Mouse (Mus musculus): ENCODE measurements at regions not wholly inside any gene's neighbourhood (a gene's known extent, or its start where the extent isn't known, plus 50 kb on each side); places are given as distances from the start of the nearest gene placed in this dataset.

GRCm38 (mm10) chr15:62290687-62291086 lies 1367.9 kb upstream of the A1bg start:
- TF ChIP-seq POLR2A (IDR thresholded peaks at IDR 0.05; ENCODE audit: insufficient read depth, low read length) (no peak), CTCF (IDR thresholded peaks at IDR 0.05; ENCODE audit: low read depth, low read length) (no peak)
- H3K36me3 ChIP-seq (ENCODE audit: control insufficient read depth, insufficient read depth, low read length, poor library complexity, severe bottlenecking), result no peaks in the 10 kb centered on the region
- no peak overlapping the region for H3K9ac ChIP-seq (ENCODE audit: low read depth, poor library complexity, severe bottlenecking)
- no peaks in the 10 kb centered on the region for H3K4me1 ChIP-seq (ENCODE audit: control insufficient read depth, insufficient read depth, low read length)
- no peaks in the 10 kb centered on the region for H3K27me3 ChIP-seq (ENCODE audit: control insufficient read depth, insufficient read depth, low read length, poor library complexity, severe bottlenecking)
- H3K4me3 ChIP-seq (ENCODE audit: low read depth, low read length), result no peak overlapping the region
- no peak overlapping the region for H3K27ac ChIP-seq (ENCODE audit: insufficient read depth, low read length)
- H3K9me3 ChIP-seq (replicated peaks; ENCODE audit: control insufficient read depth, insufficient read depth, low read length, poor library complexity, severe bottlenecking), result peaks cover 5% of the 10 kb centered on the region; the same call in 1 of the 2 replicates

GRCm38 (mm10) chr15:62286666-62287655 lies 1364.1 kb upstream of the A1bg start:
- Histone ChIP-seq H3K27me3 (ENCODE audit: control insufficient read depth, insufficient read depth, low read length, poor library complexity, severe bottlenecking) (peaks cover 1% of the 10 kb centered on the region; the same call in 1 of the 2 replicates), H3K27ac (ENCODE audit: insufficient read depth, low read length) (no peak overlapping the region), H3K4me1 (ENCODE audit: control insufficient read depth, insufficient read depth, low read length) (no peaks in the 10 kb centered on the region), H3K9ac (ENCODE audit: low read depth, poor library complexity, severe bottlenecking) (no peak overlapping the region), H3K9me3 (replicated peaks; ENCODE audit: control insufficient read depth, insufficient read depth, low read length, poor library complexity, severe bottlenecking) (peaks cover 7% of the 10 kb centered on the region), H3K4me3 (ENCODE audit: low read depth, low read length) (no peak overlapping the region), H3K36me3 (ENCODE audit: control insufficient read depth, insufficient read depth, low read length, poor library complexity, severe bottlenecking) (no peaks in the 10 kb centered on the region)
- TF ChIP-seq CTCF (IDR thresholded peaks at IDR 0.05; ENCODE audit: low read depth, low read length) (no peak), POLR2A (IDR thresholded peaks at IDR 0.05; ENCODE audit: insufficient read depth, low read length) (no peak), EP300 (IDR thresholded peaks at IDR 0.05; ENCODE audit: insufficient read depth, low read depth, low read length) (no peak)

GRCm38 (mm10) chr15:62284606-62285531 lies 1362.1 kb upstream of the A1bg start:
- Histone ChIP-seq H3K9me3 (replicated peaks; ENCODE audit: control insufficient read depth, insufficient read depth, low read length, poor library complexity, severe bottlenecking) (peaks cover 7% of the 10 kb centered on the region), H3K4me3 (ENCODE audit: low read depth, low read length) (no peak overlapping the region), H3K9ac (ENCODE audit: low read depth, poor library complexity, severe bottlenecking) (no peak overlapping the region), H3K36me3 (ENCODE audit: control insufficient read depth, insufficient read depth, low read length, poor library complexity, severe bottlenecking) (no peaks in the 10 kb centered on the region), H3K27me3 (ENCODE audit: control insufficient read depth, insufficient read depth, low read length, poor library complexity, severe bottlenecking) (peaks cover 1% of the 10 kb centered on the region; the same call in 1 of the 2 replicates), H3K27ac (ENCODE audit: insufficient read depth, low read length) (no peak overlapping the region), H3K4me1 (ENCODE audit: control insufficient read depth, insufficient read depth, low read length) (no peaks in the 10 kb centered on the region)
- TF ChIP-seq EP300 (IDR thresholded peaks at IDR 0.05; ENCODE audit: insufficient read depth, low read depth, low read length) (no peak), CTCF (IDR thresholded peaks at IDR 0.05; ENCODE audit: low read depth, low read length) (no peak), POLR2A (IDR thresholded peaks at IDR 0.05; ENCODE audit: insufficient read depth, low read length) (no peak)

GRCm38 (mm10) chr15:62283661-62284429 lies 1361.0 kb upstream of the A1bg start:
- no peak overlapping the region for H3K9ac ChIP-seq (ENCODE audit: low read depth, poor library complexity, severe bottlenecking)
- H3K27me3 ChIP-seq (ENCODE audit: control insufficient read depth, insufficient read depth, low read length, poor library complexity, severe bottlenecking), result peaks cover 1% of the 10 kb centered on the region
- no peak overlapping the region for H3K27ac ChIP-seq (ENCODE audit: insufficient read depth, low read length)
- H3K36me3 ChIP-seq (ENCODE audit: control insufficient read depth, insufficient read depth, low read length, poor library complexity, severe bottlenecking), result no peaks in the 10 kb centered on the region
- H3K9me3 ChIP-seq (replicated peaks; ENCODE audit: control insufficient read depth, insufficient read depth, low read length, poor library complexity, severe bottlenecking), result peaks cover 7% of the 10 kb centered on the region
- H3K4me1 ChIP-seq (ENCODE audit: control insufficient read depth, insufficient read depth, low read length), result no peaks in the 10 kb centered on the region
- TF ChIP-seq CTCF (IDR thresholded peaks at IDR 0.05; ENCODE audit: low read depth, low read length) (no peak), EP300 (IDR thresholded peaks at IDR 0.05; ENCODE audit: insufficient read depth, low read depth, low read length) (no peak), POLR2A (IDR thresholded peaks at IDR 0.05; ENCODE audit: insufficient read depth, low read length) (no peak)
- no peak overlapping the region for H3K4me3 ChIP-seq (ENCODE audit: low read depth, low read length)

GRCm38 (mm10) chr15:62282646-62283045 lies 1359.8 kb upstream of the A1bg start:
- no peaks in the 10 kb centered on the region for H3K36me3 ChIP-seq (ENCODE audit: control insufficient read depth, insufficient read depth, low read length, poor library complexity, severe bottlenecking)
- H3K27me3 ChIP-seq (ENCODE audit: control insufficient read depth, insufficient read depth, low read length, poor library complexity, severe bottlenecking), result peaks cover 3% of the 10 kb centered on the region
- H3K9ac ChIP-seq (ENCODE audit: low read depth, poor library complexity, severe bottlenecking), result no peak overlapping the region
- H3K27ac ChIP-seq (ENCODE audit: insufficient read depth, low read length), result no peak overlapping the region
- TF ChIP-seq EP300 (IDR thresholded peaks at IDR 0.05; ENCODE audit: insufficient read depth, low read depth, low read length) (no peak), CTCF (IDR thresholded peaks at IDR 0.05; ENCODE audit: low read depth, low read length) (no peak), POLR2A (IDR thresholded peaks at IDR 0.05; ENCODE audit: insufficient read depth, low read length) (no peak)
- peaks cover 7% of the 10 kb centered on the region for H3K9me3 ChIP-seq (replicated peaks; ENCODE audit: control insufficient read depth, insufficient read depth, low read length, poor library complexity, severe bottlenecking)
- no peaks in the 10 kb centered on the region for H3K4me1 ChIP-seq (ENCODE audit: control insufficient read depth, insufficient read depth, low read length)
- H3K4me3 ChIP-seq (ENCODE audit: low read depth, low read length), result no peak overlapping the region
